Mouse (Mus musculus) neural tube, embryonic 11.5 days (tissue): ENCODE measurements around the gene Sult5a1. TPM values are rescaled to one million over a fixed set of nuclear protein-coding genes. Genes with fewer than 3 reads are reported as not detected.

Experiments
- ATAC-seq: fragments of 200-750 bp; cut with Nextera tagmentation; 2 replicates; pipeline ENCODE4 v1.8.0; 2017; ENCODE audit warnings: moderate number of reproducible peaks, mild to moderate bottlenecking, moderate TSS enrichment, moderate library complexity; ENCODE audit not compliant: insufficient read depth, low FRiP score, low TSS enrichment
- DNase-seq: peaks from one replicate; pipeline ENCODE4 v3.0.0-alpha.2; 2015; ENCODE audit warnings: low spot score
- H3K27ac ChIP-seq: fragments of 300-500 bp; sonication (generic); 2 replicates; pipeline ENCODE4 v1.5.1; 2014; ENCODE audit warnings: low read depth, mild to moderate bottlenecking, low read length
- H3K27me3 ChIP-seq: fragments of 300-500 bp; sonication (generic); 2 replicates; pipeline ENCODE4 v1.6.1; 2014; ENCODE audit warnings: mild to moderate bottlenecking, low read length, mixed read lengths; ENCODE audit not compliant: control insufficient read depth, insufficient read depth
- H3K36me3 ChIP-seq: fragments of 300-500 bp; sonication (generic); 2 replicates; pipeline ENCODE4 v1.6.1; 2014; ENCODE audit warnings: mild to moderate bottlenecking, low read length, moderate library complexity, mixed read lengths; ENCODE audit not compliant: control insufficient read depth, insufficient read depth
- H3K4me1 ChIP-seq: fragments of 300-500 bp; sonication (generic); 2 replicates; pipeline ENCODE4 v1.6.1; 2014; ENCODE audit warnings: low read length, mixed read lengths; ENCODE audit not compliant: control insufficient read depth, insufficient read depth
- H3K4me2 ChIP-seq: fragments of 300-500 bp; sonication (generic); 2 replicates; pipeline ENCODE4 v1.6.1; 2014; ENCODE audit warnings: low read depth, mild to moderate bottlenecking, moderate library complexity
- H3K4me3 ChIP-seq: fragments of 300-500 bp; sonication (generic); 2 replicates; pipeline ENCODE4 v1.5.1; 2014; ENCODE audit warnings: low read depth, low read length
- H3K9ac ChIP-seq: fragments of 300-500 bp; sonication (generic); 2 replicates; pipeline ENCODE4 v1.6.1; 2014; ENCODE audit warnings: mild to moderate bottlenecking, low read length
- H3K9me3 ChIP-seq: fragments of 300-500 bp; sonication (generic); 2 replicates; pipeline ENCODE4 v1.6.1; 2016; ENCODE audit warnings: low read length; ENCODE audit not compliant: control insufficient read depth
- WGBS: fragments of 180-500 bp; shearing (Covaris S2); extraction: QIAGEN DNeasy Blood & Tissue Kit; methylation state at CpG from one replicate; pipeline ENCODE4 v1.1.7; 2014; 5-methylcytosine and 5-hydroxymethylcytosine counted together
- polyA plus RNA-seq: library from polyadenylated mRNA; unstranded; fragments of >200 nt; fragmentation: Nextera tagmentation; extraction: Ambion mirVana; gene quantifications from 2 replicates; pipeline ENCODE4 v1.2.1, GENCODE M21; 2014

Gene Sult5a1
- polyA plus RNA-seq, 1 experiment from 2014 or later, result 2.3 TPM

GRCm38 (mm10) chr8:123112892-123113291, 45.2 kb downstream of the Sult5a1 start:
- no peaks in the 10 kb centered on the region for H3K36me3 ChIP-seq
- 83% methylated on average over 9 of the region's 9 CpGs for WGBS
- peaks cover 6% of the 10 kb centered on the region; the same call in 1 of the 2 replicates for H3K4me1 ChIP-seq
- no peaks in the 10 kb centered on the region for H3K9me3 ChIP-seq
- H3K9ac ChIP-seq, result no peak overlapping the region
- peaks cover 26% of the 10 kb centered on the region for H3K27me3 ChIP-seq
- ATAC-seq (no peak), DNase-seq (no peak)
- H3K4me3 ChIP-seq, result no peak overlapping the region
- no peak overlapping the region for H3K4me2 ChIP-seq
- no peak overlapping the region for H3K27ac ChIP-seq

DNA sequence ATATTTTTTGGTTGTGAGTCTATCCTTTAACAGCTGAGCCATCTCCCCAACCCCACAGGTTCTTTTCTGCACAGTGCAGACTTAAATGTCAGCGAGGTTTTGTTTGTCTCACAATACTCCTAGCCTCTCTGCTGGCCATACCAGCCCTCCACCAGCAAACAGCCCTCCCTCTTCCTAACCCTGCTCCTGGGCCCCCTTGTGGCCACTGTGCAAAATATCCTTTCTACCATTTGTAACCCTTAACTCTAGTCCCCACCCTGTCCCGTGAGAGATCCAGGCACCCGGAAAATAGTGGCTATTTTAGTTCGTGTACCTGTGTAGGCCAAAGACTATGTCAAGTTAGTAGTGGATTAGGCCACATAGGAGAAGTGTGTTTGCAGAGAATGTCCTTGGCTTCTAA, 47.5 kb downstream of the Sult5a1 start:
- Histone ChIP-seq H3K9ac (no peak overlapping the region), H3K9me3 (no peaks in the 10 kb centered on the region), H3K4me1 (no peaks in the 10 kb centered on the region), H3K4me3 (no peak overlapping the region), H3K27ac (no peak overlapping the region), H3K36me3 (no peaks in the 10 kb centered on the region), H3K27me3 (peaks cover 4% of the 10 kb centered on the region), H3K4me2 (no peak overlapping the region)
- DNase-seq (peak; percentile 71), ATAC-seq (peak; percentile 55; the same call in 1 of the 2 replicates)
- 24% methylated on average over 4 of the region's 4 CpGs for WGBS

GRCm38 (mm10) chr8:123108953-123109352, 49.2 kb downstream of the Sult5a1 start:
- peaks cover 6% of the 10 kb centered on the region for H3K36me3 ChIP-seq
- DNase-seq (no peak), ATAC-seq (no peak)
- H3K4me3 ChIP-seq, result no peak overlapping the region
- no peak overlapping the region for H3K9ac ChIP-seq
- H3K4me2 ChIP-seq, result no peak overlapping the region
- no peaks in the 10 kb centered on the region for H3K4me1 ChIP-seq
- H3K27me3 ChIP-seq, result 0 out of 2 replicates have a peak, but pooled peaks cover under 1% of the 10 kb centered on the region
- H3K9me3 ChIP-seq, result no peaks in the 10 kb centered on the region
- WGBS, result 83% methylated on average over 5 of the region's 5 CpGs
- no peak overlapping the region for H3K27ac ChIP-seq

GRCm38 (mm10) chr8:123108010-123108409, 50.1 kb downstream of the Sult5a1 start:
- no peak overlapping the region for H3K4me3 ChIP-seq
- ATAC-seq (no peak), DNase-seq (no peak)
- H3K36me3 ChIP-seq, result peaks cover 14% of the 10 kb centered on the region
- peaks cover 6% of the 10 kb centered on the region for H3K4me1 ChIP-seq
- no peak overlapping the region for H3K27ac ChIP-seq
- no peak overlapping the region for H3K9ac ChIP-seq
- H3K4me2 ChIP-seq, result no peak overlapping the region
- H3K27me3 ChIP-seq, result no peaks in the 10 kb centered on the region
- H3K9me3 ChIP-seq, result no peaks in the 10 kb centered on the region
- WGBS, result 65% methylated on average over 1 of the region's 1 CpGs

DNA sequence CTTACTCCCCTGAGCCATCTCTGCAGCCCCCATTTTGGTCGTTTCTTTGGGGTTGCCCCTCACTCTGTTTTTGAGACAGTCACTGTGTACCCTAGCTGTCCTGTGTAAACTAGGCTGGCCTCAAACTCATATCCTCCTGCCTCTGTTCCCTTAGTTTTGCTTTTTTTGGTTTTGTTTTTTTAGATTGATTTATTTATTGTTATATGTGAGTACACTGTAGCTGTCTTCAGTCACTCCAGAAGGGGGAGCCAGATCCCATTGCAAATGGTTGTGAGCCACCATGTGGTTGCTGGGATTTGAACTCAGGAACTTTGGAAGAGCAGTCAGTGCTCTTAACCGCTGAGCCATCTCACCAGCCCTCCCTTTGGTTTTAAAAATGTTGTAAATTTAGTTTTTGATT, 51.6 kb downstream of the Sult5a1 start:
- no peak overlapping the region for H3K4me2 ChIP-seq
- H3K36me3 ChIP-seq, result peaks cover 14% of the 10 kb centered on the region
- ATAC-seq (no peak), DNase-seq (no peak)
- H3K4me3 ChIP-seq, result no peak overlapping the region
- H3K27ac ChIP-seq, result no peak overlapping the region
- H3K4me1 ChIP-seq, result peaks cover 8% of the 10 kb centered on the region
- no peaks in the 10 kb centered on the region for H3K27me3 ChIP-seq
- 53% methylated on average over 2 of the region's 2 CpGs for WGBS
- no peak overlapping the region for H3K9ac ChIP-seq
- no peaks in the 10 kb centered on the region for H3K9me3 ChIP-seq

DNA sequence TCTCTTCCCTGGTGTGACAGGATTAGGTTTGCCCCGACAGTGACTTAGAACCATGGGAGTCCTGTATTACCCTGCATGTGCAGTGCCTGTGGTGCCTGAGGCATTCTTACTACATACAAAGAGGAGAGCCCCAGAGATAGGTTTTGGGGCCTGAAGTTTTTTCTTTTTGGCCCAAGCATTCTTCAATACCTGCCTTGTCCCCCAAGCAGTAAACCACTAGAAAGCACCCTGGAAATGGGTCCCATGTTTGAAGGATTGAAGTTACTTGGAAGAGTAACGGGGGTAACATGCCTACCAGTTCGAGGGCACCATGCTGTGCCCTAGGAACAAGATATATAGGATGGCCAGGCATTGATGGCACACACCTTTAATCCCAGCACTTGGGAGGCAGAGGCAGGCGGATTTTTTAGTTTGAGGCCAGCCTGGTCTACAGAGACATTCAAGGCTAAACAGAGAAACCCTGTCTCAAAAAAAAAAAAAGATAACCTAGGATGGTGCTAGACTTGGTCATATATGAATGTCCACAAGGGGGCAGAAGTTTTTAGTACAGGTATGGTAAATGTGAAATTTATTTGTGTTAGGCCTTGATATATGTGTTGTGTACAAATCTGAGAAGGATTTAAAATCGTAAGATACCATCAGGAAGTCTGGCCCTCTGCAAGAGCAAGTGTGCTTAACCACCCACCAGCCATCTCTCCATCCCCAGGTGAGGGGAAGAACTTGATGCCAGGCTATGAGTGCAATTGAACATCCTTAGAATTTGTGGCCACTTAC, 52.4 kb downstream of the Sult5a1 start:
- Histone ChIP-seq H3K4me2 (no peak overlapping the region), H3K4me1 (peaks cover 8% of the 10 kb centered on the region), H3K36me3 (peaks cover 14% of the 10 kb centered on the region), H3K27me3 (no peaks in the 10 kb centered on the region), H3K4me3 (no peak overlapping the region), H3K9me3 (no peaks in the 10 kb centered on the region), H3K9ac (no peak overlapping the region), H3K27ac (no peak overlapping the region)
- DNase-seq (no peak), ATAC-seq (no peak)
- WGBS, result 74% methylated on average over 5 of the region's 5 CpGs

GRCm38 (mm10) chr8:123104046-123104767, 53.9 kb downstream of the Sult5a1 start:
- Histone ChIP-seq H3K9me3 (no peaks in the 10 kb centered on the region), H3K4me2 (peak overlapping the region; percentile 95), H3K9ac (no peak overlapping the region), H3K4me3 (no peak overlapping the region; the same call in 1 of the 2 replicates), H3K27ac (no peak overlapping the region), H3K27me3 (no peaks in the 10 kb centered on the region), H3K4me1 (peaks cover 8% of the 10 kb centered on the region), H3K36me3 (peaks cover 14% of the 10 kb centered on the region)
- 91% methylated on average over 6 of the region's 6 CpGs for WGBS
- ATAC-seq (no peak), DNase-seq (no peak)

DNA sequence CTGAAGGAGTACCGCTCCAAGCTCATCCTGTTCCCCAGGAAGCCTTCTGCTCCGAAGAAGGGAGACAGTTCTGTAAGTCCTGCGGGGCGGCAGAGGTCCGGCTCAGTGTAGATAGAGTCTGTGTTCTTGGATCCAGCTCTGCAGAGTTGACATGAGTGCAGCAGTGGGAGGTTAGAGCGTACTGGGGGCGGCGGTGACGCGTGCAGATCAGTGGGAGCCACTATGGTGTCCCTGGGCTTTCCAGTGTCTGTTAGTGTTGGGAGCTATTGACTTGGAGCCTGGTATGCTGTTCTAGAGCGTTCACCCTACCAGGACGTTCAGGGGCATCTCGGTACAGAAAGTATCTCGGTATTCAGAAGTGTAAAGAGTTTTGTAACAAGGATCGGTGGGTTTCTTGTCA, 54.8 kb downstream of the Sult5a1 start:
- 14% methylated on average over 14 of the region's 15 CpGs for WGBS
- ATAC-seq (no peak), DNase-seq (no peak)
- H3K4me3 ChIP-seq, result peak overlapping the region; percentile 95
- H3K9me3 ChIP-seq, result no peaks in the 10 kb centered on the region
- peak overlapping the region; percentile 97 for H3K9ac ChIP-seq
- no peaks in the 10 kb centered on the region for H3K27me3 ChIP-seq
- peaks cover 14% of the 10 kb centered on the region for H3K36me3 ChIP-seq
- H3K27ac ChIP-seq, result no peak overlapping the region
- peak overlapping the region; percentile 95 for H3K4me2 ChIP-seq
- peaks cover 8% of the 10 kb centered on the region for H3K4me1 ChIP-seq
